ENCODE assay signal across 16 mouse cellular contexts in the genomic region with DNA sequence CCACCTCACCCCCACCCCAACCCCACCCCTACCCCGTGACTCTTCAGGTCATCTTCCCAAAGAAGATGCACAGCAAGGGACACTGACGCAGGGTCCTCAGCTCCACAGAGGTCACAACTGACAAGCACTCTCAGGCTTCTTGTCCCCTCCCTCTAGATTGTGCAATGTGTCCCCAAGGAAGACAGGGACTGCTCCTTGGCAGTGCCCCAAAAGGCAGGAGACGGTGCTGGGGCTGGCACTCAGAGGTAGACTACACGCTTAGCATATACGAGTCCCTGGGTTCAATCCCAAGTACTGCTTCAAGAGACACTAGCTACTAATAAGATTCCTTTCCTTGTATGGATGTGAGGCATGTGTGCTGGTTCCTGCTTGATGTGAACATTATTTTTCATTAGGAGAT. TPM values are rescaled to one million over a fixed set of nuclear protein-coding genes. Genes with fewer than 3 reads are reported as not detected.
"Had no signal": no experiment of that assay in that cellular context is flagged by ENCODE, and none has a peak within 500 bp of the region (broad histone marks: within the 10 kb centered on the region; RNA-seq: fewer than 3 reads in every experiment).

No protein-coding gene starts in this region.

- H3K4me2 ChIP-seq: liver, embryonic 11.5 days; liver, embryonic 15.5 days; lung, embryonic 14.5 days; midbrain, embryonic 11.5 days; stomach, embryonic 15.5 days had no signal

- H3K4me1 ChIP-seq: liver, embryonic 15.5 days had no signal

- H3K9me3 ChIP-seq: limb, embryonic 10.5 days; liver, embryonic 15.5 days; megakaryocyte, embryonic 14.5 days; stomach, embryonic 15.5 days had no signal

- DNase-seq: kidney, postnatal 10 days; kidney, postnatal 4 days; lung, embryonic 14.5 days; lung, postnatal 14 days; right cerebral cortex, postnatal 14 days; thymus, adult 2 months; thymus, postnatal 25 days had no signal

- H3K9ac ChIP-seq: liver, embryonic 15.5 days; lung, embryonic 14.5 days; stomach, embryonic 15.5 days had no signal

- H3K4me3 ChIP-seq: layer of hippocampus, adult 2 months; limb, embryonic 10.5 days; liver, embryonic 15.5 days; megakaryocyte, embryonic 14.5 days; stomach, embryonic 15.5 days had no signal

- H3K36me3 ChIP-seq: limb, embryonic 10.5 days; liver, embryonic 15.5 days; stomach, embryonic 15.5 days had no signal

- H3K27me3 ChIP-seq: liver, embryonic 15.5 days; stomach, embryonic 15.5 days had no signal

- H3K27ac ChIP-seq: layer of hippocampus, adult 2 months; limb, embryonic 10.5 days; liver, embryonic 15.5 days; macrophage; stomach, embryonic 15.5 days had no signal

RNA-seq across cellular contexts. Expression of a gene that starts 2.3 kb away (rescaled TPM):
- polyA plus RNA-seq: macrophage; spleen, adult 2 months had no signal
